Mouse (Mus musculus) B cell, adult (primary cell): ENCODE data around the gene Plekha7. TPM values are rescaled to one million over a fixed set of nuclear protein-coding genes. Genes with fewer than 3 reads are reported as not detected.

Experiments
- total RNA-seq: library from RNA; stranded (reverse); gene quantifications from 4 replicates; pipeline ENCODE4 v1.2.4, GENCODE M21; 2023; ENCODE audit not compliant: inconsistent age

Plekha7 gene
- total RNA-seq, result 1.8 to 3.2 TPM (median 2.6 TPM) in 4 replicates

DNA sequence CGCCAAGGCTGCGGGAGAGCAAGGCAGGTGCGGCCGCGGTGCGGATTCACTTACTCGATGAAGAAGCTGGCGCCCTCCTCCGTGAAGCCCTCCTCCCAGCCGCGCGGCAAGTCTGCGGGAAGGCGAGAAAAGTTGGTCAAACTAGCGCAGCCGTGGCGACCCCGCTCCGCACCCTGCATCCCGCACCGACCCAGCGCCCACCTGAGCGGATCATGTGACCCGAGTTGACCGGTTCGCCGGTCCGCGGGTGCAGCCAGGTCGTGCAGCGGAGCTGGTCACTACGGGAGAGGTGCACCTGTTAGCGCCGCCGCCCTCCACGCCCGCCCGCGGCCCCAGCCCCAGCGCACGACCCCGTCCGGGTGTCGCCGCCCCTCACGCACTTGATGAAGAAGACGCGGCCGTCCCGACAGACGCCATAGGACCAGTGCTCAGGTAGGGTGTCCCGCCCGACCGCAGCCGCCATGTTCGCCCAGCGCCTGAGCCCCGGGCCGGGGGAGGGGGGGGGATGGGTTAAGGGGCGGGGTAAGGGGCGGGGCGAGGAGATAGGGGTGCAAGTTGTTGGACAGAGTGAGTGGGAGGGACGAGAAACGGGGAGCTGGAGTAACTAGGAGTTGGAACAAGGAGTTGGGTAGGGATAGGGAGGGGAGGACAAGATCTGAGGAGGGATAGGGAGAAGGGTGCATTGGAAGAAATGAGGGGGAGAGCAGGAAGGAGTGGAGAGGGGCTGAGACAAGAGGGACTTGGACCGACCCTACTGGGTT lies at the start of gene Plekha7:
Gene Plekha7 (minus strand): TSS at position 506 of the 761 bp plus-strand sequence.

DNA sequence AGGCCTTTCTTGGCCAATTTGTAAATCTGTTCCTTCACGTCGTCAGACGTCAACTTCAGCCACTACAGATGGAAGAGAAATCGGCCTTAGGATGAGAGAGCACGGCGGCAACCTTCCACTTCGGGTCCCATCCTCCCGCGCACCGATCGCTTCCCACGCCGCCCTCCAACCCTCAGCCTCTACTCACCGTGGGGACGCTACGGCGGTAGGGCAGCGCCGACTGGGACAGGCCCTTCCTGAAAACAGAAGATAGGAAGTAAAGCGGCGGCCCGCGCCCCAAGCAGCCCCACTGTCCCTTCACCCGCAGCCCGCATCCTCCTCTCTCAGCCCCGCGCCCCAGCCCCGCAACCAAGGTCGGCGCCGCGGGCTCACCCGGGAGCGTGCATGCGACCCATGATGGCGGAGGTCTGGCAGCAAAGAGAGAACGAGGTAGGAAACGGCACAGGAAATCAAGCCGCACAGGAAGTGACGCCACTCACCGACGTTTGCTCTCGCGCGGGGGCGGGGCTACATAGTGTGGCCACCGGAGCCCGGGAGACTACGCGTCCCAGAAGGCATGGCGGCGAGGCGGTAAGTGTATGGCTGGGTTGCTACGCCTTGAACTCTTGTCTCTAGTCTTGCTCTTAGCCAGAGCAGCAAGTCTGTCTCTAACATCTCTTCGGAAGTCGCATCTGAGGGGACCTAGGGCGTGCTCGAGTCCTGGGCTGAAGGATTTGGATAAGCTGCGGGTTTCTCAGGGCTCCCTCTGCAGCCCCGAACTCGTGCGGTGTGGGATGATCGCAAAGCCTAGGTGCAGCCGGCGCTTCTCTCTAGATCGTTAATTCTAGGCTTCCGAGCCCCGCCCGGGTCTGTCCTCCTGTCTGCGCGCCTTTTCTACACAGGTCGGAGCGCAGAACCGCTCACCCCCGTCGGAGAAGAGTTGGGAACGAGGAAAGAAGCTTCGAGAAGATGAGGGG lies 25.8 kb upstream of the Plekha7 start, which contains the start of gene Rps13:
Gene Rps13 (minus strand): TSS at position 483 of the 956 bp plus-strand sequence.

DNA sequence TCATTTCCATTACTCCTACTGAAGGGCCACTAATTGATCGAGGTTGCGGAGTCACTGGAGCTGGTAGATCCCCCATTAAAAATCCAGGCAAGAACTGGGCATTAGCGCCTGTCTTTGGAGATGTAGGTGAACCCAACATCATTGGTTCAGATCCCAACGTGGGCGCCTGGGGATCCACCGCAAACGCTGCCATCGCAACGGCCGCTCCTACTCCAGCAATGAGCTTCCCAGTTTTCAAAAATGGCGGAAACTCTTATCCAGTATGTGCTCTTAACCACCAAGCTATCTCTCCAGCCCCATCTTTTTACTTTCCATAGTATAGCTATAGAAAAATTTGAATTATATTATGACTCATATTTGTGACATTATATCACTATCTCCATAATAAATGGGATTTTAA lies 223.8 kb downstream of the Plekha7 start, which contains the start of gene Gm4353:
Gene Gm4353 (minus strand): TSS at position 270 of the 400 bp plus-strand sequence.

Other genes with a start within 250 kb of the Plekha7 start
- gene Gm4353, start 223.7 kb downstream of the Plekha7 start, total RNA-seq, result 1.2 to 2.5 TPM (median 1.4 TPM) in 4 replicates
- 1,199 to 1,276 TPM (median 1,204 TPM) in 4 replicates for gene Rps13, start 25.8 kb upstream of the Plekha7 start, total RNA-seq
- 40.0 to 45.9 TPM (median 43.5 TPM) in 4 replicates for gene Pik3c2a, start 135.1 kb upstream of the Plekha7 start, total RNA-seq
- 13.3 to 18.4 TPM (median 16.6 TPM) in 4 replicates for gene Nucb2, start 196.0 kb upstream of the Plekha7 start, total RNA-seq